Mouse (Mus musculus) spleen, adult 2 months (tissue): Measurements from ENCODE around the gene Hdhd3.

Experiments
- CTCF ChIP-seq: fragments of 200-500 bp; IDR thresholded peaks from 2 replicates; pipeline ENCODE4 v1.5.1; 2011; ENCODE audit warnings: mild to moderate bottlenecking, inconsistent platforms; ENCODE audit not compliant: insufficient read depth, insufficient read length, insufficient replicate concordance; ENCODE audit errors: extremely low read depth
- POLR2A ChIP-seq: fragments of 200-500 bp; IDR thresholded peaks from 2 replicates; pipeline ENCODE4 v1.6.1; 2011; ENCODE audit warnings: low read depth, low read length, inconsistent platforms

DNA sequence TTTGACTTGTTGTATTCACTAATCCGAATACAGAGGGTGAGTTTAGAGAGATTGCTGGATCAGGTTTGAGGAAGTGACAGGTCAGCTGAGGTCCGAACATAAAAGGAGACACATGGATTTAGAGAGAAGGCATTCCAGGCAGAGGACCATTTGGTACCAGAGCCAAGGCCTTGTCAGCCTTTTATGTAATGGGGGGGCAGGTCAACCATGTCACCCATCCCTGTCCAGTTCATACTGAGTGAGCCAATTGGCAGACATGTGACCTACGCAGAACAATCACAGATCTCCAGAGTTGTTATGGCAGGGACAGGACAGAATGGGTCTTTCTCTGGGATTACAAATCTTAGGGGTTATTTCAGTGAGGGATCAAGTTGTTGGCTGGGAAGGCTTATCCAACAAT lies 2.7 kb upstream of the Hdhd3 start:
- TF ChIP-seq POLR2A (no peak), CTCF (no peak)
